Mouse (Mus musculus) gastrocnemius, adult 2 months (tissue): ENCODE data around the gene Atp6ap1l. TPM values are rescaled to one million over a fixed set of nuclear protein-coding genes. Genes with fewer than 3 reads are reported as not detected.
A peak's percentile ranks its signal among the peaks of the same experiment; 100 is the strongest.
"Not testable (repeated sequence)": the region's sequence is repeated elsewhere in the genome, so short reads cannot be mapped to it uniquely, and the experiment has no call there.

Source experiments
- DNase-seq: peaks from one replicate; pipeline ENCODE4 v3.0.0; 2022
- H3K27ac ChIP-seq: fragments of 200-600 bp; 2 replicates; pipeline ENCODE4 v1.8.1; 2022; ENCODE audit warnings: mild to moderate bottlenecking
- H3K4me3 ChIP-seq: fragments of 200-600 bp; 2 replicates; pipeline ENCODE4 v1.8.1; 2022; ENCODE audit warnings: mild to moderate bottlenecking, moderate library complexity
- CTCF ChIP-seq: fragments of 200-600 bp; IDR thresholded peaks from 2 replicates; pipeline ENCODE4 v1.8.1; 2022; ENCODE audit warnings: antibody characterized with exemption, mild to moderate bottlenecking, moderate library complexity
- intact Hi-C: fragments of 180-260 bp; cut with DNase I; formaldehyde crosslinking; loops from one replicate; pipeline ENCODE4 v1.15.1; 2025
- long read RNA-seq, 2 experiments: library from polyadenylated mRNA; stranded (forward); transcript quantifications; one replicate each; pipeline ENCODE4 v2.0.0; 2021
- total RNA-seq, 2 experiments: library from RNA; stranded (reverse); gene quantifications; 2 replicates each; pipeline ENCODE4 v1.2.3; 2021

Atp6ap1l gene
- not detected for total RNA-seq
- long read RNA-seq, experiment 1, result 0 reads
- long read RNA-seq, experiment 2, result 0 reads

DNA sequence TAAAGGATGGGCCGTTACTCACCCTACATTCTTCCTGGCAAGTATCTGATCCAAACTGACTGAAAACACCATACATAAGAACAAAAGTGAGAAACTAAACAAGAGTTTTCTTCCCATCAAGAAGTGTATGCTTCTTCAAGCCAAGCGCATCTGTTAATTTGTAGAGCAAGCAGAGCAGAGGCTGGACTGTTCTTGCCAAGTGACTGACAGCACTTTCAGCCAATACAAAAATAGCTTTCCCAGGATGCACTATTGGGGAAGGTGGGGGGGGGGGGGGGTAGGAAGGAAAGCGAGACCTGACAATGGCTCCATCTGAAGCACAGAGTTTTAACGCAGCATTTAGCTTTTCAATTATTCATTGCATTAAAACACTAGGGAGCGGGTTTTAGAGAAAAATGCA, at the start of gene Atp6ap1l:
Gene Atp6ap1l, minus strand, starts transcription at position 180 of the 400 bp plus-strand sequence.
- H3K27ac ChIP-seq, result no peak within 1 kb of the TSS
- TF ChIP-seq CTCF, result no peak
- intact Hi-C loops, result no loop called here
- H3K4me3 ChIP-seq, result no peak within 1 kb of the TSS
- no peak for DNase-seq

DNA sequence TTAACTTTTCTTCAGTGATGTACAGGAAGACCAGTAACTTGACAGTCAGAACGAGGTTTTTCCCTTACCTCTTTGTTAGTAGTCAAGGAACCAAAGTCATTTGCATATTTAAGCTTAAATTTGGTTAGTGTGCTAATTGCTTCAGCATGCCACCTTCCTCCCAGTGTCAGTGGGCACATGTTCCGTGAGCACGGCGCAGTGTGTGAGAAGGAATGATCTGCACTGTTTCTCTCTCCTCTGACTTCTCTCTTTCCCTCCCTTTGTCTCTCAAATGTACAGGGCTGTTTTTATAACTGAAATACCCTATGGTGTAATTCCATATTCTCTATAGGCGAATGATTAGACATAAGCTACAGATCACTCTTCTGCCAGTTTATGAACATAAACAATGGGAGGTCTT, 34.4 kb upstream of the Atp6ap1l start:
- TF ChIP-seq CTCF, result no peak
- no peak overlapping the region for H3K4me3 ChIP-seq
- intact Hi-C loops, result loop anchor here (10.0 kb wide), 1 partner anchor 525 kb away; the partner anchor contains the start of gene Ssbp2
- DNase-seq, result no peak
- no peak overlapping the region for H3K27ac ChIP-seq

- DNase-seq, result no peak
- no peak for TF ChIP-seq CTCF
- H3K27ac ChIP-seq, result no peak overlapping the region
- no peak overlapping the region for H3K4me3 ChIP-seq
- intact Hi-C loops, result loop anchor here (10.0 kb wide), 1 partner anchor 526 kb away; the partner anchor contains the start of gene Ssbp2
These were observed 34.0 kb upstream of the Atp6ap1l start for GRCm38 (mm10) chr13:90939192-90939591.

GRCm38 (mm10) chr13:90935852-90936251, 30.7 kb upstream of the Atp6ap1l start:
- no peak for DNase-seq
- intact Hi-C loops, result loop anchor here (10.0 kb wide), 1 partner anchor 529 kb away; the partner anchor contains the start of gene Ssbp2

DNA sequence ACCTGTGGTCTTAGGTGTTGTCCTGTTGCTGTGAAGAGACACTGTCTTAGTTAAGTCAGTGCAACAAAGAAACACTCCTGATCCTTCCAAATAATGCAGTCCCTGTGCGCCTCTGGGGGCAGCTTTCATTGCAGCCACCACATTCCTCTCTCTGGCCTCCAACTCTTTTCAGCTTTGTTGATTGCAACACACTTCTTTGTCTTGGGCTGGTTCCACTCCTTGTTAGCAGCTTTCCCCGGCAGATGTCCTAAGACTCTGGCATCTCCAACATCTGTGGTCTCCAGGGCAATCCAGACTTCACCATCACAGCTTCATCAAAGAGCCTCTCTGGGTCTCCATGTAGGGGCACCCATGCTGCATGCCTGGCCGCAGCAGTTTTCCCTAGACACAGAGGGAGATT, 28.1 kb upstream of the Atp6ap1l start:
- DNase-seq, result no peak
- intact Hi-C loops, result loop anchor here (10.0 kb wide), 1 partner anchor 532 kb away; the partner anchor contains the start of gene Ssbp2
- TF ChIP-seq CTCF, result no peak
- no peak overlapping the region for H3K4me3 ChIP-seq
- H3K27ac ChIP-seq, result no peak overlapping the region

More at GRCm38 (mm10) chr13:90935852-90936251, 30.7 kb upstream of the Atp6ap1l start:
- TF ChIP-seq CTCF, result no peak
- Histone ChIP-seq H3K4me3 (no peak overlapping the region), H3K27ac (no peak overlapping the region)

DNA sequence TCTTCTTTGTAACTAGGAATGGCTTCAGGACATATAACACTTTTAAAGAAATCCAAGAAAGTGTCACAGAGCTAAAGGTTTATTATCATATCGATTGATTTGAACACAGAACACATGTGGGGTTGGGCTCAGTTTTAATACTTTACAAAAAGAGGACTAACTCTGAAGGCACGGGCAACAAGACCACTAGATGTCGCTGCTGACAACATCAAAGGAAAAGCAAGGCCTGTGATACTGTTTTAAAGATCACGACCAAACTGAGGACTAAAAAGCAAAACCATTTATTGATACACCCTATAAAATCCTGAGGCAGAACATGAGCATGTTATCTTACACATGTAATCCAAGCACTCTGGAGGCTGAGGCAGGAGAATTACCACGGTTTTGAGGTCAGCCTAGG, 24.7 kb upstream of the Atp6ap1l start:
- peak; percentile 85 for TF ChIP-seq CTCF
- Histone ChIP-seq H3K27ac (peak overlapping the region; percentile 20; the same call in 1 of the 2 replicates), H3K4me3 (no peak overlapping the region)
- intact Hi-C loops, result loop anchor here (2.0 to 10.0 kb wide), 4 partner anchors 163 to 707 kb away; partner anchors contain the start of genes Atg10 and Ssbp2
- DNase-seq, result peak; percentile 71

- not testable (repeated sequence) for H3K4me3 ChIP-seq, H3K27ac ChIP-seq, DNase-seq
- intact Hi-C loops, result loop anchor here (10.0 kb wide), 1 partner anchor 297 kb away; the partner anchor contains the start of gene Atg10
These were observed 23.1 kb upstream of the Atp6ap1l start for GRCm38 (mm10) chr13:90928266-90928665.

GRCm38 (mm10) chr13:90926938-90927633, 21.9 kb upstream of the Atp6ap1l start:
- Histone ChIP-seq H3K27ac (no peak overlapping the region), H3K4me3 (no peak overlapping the region)
- no peak for DNase-seq
- no peak for TF ChIP-seq CTCF
- intact Hi-C loops, result loop anchor here (10.0 kb wide), 1 partner anchor 298 kb away; the partner anchor contains the start of gene Atg10

GRCm38 (mm10) chr13:90926125-90926765, 21.1 kb upstream of the Atp6ap1l start:
- intact Hi-C loops, result loop anchor here (10.0 kb wide), 1 partner anchor 299 kb away; the partner anchor contains the start of gene Atg10
- TF ChIP-seq CTCF, result no peak
- Histone ChIP-seq H3K4me3 (no peak overlapping the region), H3K27ac (no peak overlapping the region)
- DNase-seq, result no peak

DNA sequence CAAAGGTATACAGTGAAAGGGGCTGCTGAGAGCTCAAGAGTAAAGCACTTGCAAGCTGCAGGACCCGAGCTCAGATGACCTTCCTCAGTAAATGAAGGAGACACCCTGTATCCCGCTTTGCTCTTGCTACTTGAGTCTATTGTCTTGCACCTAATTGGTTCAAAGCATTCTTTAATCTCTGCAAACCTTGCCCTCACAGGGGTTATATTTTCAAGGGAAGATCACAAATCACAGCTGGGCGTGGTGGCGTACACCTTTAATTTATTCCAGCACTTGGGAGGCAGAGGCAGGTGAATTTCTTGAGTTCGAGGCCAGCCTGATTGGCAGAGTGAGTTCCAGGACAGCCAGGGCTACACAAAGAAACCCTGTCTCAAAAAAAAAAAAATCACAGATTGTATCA, 20.0 kb upstream of the Atp6ap1l start:
- intact Hi-C loops, result loop anchor here (10.0 kb wide), 1 partner anchor 300 kb away; the partner anchor contains the start of gene Atg10
- Histone ChIP-seq H3K4me3 (no peak overlapping the region), H3K27ac (no peak overlapping the region)
- DNase-seq, result no peak
- TF ChIP-seq CTCF, result no peak

- no peak for TF ChIP-seq CTCF
- DNase-seq, result no peak
- H3K4me3 ChIP-seq, result peak overlapping the region; percentile 95
- H3K27ac ChIP-seq, result no peak overlapping the region
- intact Hi-C loops, result loop anchor here (10.0 kb wide), 1 partner anchor 301 kb away; the partner anchor contains the start of gene Atg10
These were observed 18.9 kb upstream of the Atp6ap1l start for GRCm38 (mm10) chr13:90924072-90924471.

DNA sequence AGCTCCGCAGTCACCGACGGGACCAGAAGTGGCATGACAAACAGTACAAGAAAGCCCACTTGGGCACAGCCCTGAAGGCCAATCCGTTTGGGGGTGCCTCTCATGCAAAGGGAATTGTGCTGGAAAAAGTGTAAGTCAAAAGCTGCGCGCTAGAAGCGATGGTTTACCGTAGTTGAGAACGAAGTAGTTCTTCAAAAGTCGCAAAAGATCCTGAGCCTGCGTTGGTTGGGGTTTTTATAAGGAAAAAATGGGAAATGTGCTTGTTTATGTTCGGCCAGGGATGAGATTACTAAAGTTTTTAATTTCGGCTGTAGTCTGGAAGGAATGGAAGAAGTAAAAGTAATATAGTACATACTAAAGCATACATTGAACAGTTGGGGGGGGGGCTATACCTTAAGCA, 18.5 kb upstream of the Atp6ap1l start:
- H3K27ac ChIP-seq, result peak overlapping the region; percentile 97
- peak overlapping the region; percentile 95 for H3K4me3 ChIP-seq
- intact Hi-C loops, result loop anchor here (10.0 kb wide), 1 partner anchor 301 kb away; the partner anchor contains the start of gene Atg10
- DNase-seq, result not testable (repeated sequence)
